Mouse (Mus musculus) urinary bladder, postnatal 10 days (tissue): ENCODE results near the gene Wnk3.
"Not testable (repeated sequence)": the region's sequence is repeated elsewhere in the genome, so short reads cannot be mapped to it uniquely, and the experiment has no call there.

Experiments used
- DNase-seq: peaks from one replicate; pipeline ENCODE4 v3.0.0; 2022; ENCODE audit warnings: low spot score

The Wnk3 gene

DNA sequence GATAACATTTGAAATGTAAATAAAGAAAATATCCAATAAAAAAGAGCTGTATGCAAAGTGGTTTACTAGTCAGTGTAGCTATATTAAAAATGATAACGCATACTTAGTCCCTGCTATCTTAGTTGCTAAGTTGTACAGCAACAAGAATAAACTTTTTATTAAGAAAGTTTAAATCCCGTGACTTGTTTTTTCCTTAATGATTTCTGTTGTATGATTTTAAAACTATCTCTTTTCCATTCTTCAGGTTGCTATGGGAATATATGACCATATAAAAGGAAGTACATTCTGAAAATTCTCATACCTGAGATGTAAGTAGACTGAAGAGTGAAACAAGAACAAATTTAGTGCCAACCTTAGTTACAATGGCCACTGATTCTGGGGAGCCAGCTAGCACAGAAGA is at the start of gene Wnk3:
TSS of gene Wnk3 (plus strand) at position 301 of the 400 bp plus-strand sequence.
- DNase-seq = no peak

DNA sequence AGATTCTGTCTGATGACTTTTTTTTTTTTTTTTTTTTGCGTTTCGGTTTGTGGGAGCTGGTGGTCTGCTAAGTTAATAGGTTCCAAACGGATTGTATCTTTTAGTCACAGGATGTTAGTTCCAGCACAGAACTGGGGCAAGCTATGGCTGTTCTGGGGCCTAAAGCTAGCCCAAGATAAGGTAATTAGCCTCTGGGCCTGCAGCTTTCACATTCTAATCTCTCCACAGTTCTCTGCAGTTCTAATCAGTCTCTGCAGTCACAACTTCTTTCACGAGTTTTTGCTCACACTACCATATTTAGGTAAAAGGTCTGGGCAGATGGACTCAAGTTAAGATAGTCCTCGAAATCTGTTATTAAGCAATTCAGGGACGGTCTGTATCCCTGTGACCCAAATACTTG is 39.5 kb upstream of the Wnk3 start:
- no peak for DNase-seq

DNA sequence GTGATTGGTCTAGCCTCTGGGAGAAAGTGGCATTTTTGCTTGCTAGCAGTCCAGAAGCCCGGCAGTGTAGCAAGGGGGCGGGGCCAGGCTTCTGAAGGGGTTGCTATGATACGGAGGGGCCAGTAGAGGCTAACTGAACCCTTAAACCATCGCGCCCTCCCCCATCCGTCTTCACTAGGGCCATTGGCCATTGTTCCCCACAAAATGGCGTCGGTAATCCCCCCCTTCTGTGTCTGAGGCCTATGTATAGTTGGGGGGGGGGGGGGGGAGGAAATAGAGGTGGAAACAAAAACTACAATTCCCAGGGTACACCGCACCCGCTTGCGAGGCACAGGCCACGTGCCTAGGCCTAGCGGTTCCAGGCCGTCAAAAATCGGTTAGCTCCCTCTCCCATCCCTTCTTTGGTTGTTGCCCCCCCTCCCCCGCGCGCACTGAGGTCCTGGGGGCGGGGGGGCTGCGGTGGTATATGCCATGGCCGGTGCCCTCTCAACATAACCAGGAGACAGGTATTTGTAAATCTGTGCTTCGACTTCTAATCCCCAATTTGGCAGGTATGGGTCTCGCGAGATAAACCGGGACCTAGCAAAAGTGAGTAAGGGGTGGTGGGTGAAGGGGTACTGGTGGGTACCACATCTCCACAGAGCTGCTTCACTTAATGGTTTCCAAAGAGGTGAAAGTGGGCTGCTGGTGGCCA is 29.3 kb upstream of the Wnk3 start:
- peak; percentile 9 for DNase-seq

DNA sequence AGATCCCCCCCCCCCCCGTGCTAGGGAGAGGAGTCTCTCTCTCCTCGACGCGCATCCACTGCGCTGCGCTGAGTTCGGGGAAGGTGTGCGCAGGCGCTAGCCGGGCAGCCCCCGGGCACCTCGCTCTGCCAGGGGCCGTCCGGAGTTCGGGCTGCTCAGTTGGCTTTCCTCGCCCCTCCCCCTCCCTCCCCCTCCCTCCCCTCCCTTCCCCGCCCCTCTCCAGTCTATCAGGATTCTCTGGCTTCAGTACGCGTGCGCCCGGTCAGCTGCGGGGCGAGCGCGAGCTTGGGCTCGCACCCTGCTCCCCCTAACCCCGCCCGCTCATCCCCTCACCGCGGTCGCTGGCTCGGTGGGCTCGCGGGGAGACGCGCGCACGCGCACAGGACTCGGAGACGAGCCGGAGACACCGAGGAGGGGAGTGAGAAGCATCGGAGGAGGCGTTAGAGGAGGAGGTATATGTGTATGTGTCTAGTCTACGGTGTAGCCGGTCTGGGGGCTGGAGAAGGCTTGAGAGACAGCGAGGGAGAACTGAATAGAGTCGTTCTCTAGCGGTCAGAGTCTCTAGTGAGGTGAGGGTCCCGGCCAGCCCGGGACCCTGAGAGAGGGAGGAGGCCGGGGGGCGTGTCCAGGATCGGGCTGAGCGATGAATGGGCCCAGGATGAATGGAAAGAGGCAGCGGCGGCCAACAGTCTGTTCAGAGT is 28.5 kb upstream of the Wnk3 start:
- DNase-seq = peak; percentile 8

DNA sequence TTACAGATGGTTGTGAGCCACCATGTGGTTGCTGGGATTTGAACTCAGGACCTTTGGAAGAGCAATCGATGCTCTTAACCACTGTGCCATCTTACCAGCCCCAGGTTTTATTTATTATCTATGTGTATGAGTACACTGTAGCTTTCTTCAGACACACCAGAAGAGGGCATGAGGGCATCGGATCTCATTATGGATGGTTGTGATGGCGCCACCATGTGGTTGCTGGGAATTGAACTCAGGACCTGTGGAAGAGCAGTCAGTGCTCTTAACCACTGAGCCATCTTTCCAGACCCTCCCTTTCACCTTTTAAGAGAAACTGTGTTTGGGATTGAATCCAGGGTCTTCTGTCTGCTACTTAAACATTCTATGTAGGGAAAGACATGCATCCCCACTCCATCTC is 24.7 kb upstream of the Wnk3 start:
- not testable (repeated sequence) for DNase-seq

DNA sequence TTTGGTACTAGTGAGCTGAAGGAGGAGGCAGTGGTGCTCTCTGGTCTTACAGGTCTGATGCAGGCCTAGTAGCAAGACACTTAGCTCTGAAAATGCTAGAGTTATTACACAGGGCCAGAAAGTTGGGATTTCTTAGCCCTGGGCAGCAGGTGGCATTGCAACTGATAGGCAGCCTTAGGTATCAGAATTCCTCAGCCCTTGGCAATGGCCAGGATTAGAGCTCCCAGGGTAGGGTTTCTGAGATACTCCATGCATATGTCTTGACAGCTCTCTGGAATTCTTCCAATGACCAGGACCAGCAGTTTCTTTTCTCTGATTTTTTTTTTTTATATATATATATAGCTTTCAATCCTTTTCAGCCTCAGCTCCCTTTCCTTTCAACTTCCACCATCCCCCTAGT is 100.5 kb downstream of the Wnk3 start:
- no peak for DNase-seq

DNA sequence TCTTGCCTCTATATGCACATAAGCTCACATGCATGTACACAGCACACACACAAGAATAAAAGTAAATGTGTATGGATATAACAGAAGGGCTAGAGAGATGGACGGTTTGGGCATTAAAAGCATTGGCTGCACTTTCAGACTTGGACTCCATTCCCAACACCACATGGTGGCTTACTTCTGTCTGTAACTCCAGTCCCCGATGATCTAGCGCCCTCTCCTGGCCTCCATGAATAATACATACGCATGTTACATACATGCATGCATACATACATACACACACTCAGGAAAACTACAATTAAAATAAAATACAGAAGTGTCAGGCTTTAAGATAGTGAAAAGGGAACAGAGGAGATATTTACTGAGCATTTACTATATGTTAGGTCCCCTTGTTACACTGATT is 115.9 kb downstream of the Wnk3 start:
- no peak for DNase-seq

DNA sequence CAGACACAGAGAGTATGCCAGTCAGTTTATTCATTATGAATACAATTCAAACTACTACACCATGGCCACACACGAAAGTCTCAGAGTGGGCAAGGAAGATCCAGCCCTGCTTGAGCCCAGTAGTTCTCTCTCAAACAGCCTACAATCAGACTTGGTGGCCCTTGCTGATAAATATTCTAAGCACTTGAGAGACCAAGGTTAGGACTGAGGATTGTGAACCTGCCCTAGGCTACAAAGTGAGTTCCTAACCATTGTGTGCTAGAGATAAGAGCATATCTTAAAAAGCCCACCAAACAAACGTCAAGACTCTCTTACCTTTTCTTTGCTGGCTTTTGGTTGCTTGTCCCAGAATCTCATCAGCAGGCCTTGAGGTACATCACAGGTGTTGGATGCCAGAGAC is 135.7 kb downstream of the Wnk3 start:
- DNase-seq = no peak

DNA sequence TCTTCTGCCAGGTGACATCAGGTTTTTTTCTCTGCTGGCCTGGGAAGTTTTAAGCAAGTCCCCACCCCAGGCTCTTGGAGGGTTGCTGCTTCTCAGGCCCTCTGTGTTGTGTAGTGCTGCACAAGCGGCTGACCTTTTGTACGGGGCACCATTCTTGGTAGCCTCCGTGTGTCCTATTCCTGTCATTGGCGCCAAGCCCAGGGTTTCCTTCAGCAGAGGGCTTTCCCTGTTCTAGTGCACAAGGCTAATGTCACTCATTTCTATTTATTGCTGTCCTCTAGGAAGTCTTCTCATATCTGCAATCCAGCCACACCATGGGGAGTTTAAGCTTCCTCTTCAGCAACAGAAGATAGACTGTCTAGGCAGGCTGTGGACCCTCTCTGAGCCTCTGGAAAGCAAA is 139.9 kb downstream of the Wnk3 start:
- no peak for DNase-seq

DNA sequence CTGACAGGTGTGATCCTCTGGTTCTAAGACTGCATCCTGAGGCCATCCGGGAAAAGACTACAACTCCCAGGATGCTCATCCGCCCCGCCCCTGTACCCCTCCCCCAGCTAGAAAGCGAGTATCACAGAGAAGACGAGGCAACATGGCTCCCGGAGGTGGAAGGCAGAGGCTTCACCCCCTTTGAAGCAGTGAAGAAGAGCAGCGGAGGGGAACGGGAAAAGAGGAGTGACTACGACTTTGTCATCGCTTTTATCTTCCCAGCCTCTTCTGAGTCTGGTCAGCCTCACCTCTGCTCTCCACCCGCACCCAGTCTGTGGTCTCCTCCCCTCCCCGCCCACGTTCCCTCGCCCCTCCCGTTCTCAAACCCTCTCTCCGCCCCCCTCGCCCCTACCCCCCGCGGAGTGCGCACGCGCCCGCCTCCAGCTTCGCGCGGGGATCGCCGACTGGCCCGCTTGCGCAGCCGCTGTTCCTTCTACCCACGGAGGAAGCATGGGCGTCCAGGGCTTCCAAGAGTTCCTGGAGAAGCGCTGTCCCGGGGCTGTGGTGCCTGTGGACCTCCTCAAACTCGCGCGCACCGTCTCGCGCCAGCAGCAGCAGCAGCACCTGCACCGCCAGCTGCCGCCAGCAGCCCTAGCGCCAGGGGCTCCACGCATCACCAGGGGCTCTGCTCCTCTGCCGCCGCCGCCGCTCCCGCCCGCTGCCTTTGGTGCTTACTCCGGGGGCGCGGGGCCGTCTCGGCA is 146.1 kb downstream of the Wnk3 start, which contains the start of gene Fam120c:
TSS of gene Fam120c (plus strand) at position 415 of the 740 bp plus-strand sequence.
- DNase-seq = peak; percentile 44

DNA sequence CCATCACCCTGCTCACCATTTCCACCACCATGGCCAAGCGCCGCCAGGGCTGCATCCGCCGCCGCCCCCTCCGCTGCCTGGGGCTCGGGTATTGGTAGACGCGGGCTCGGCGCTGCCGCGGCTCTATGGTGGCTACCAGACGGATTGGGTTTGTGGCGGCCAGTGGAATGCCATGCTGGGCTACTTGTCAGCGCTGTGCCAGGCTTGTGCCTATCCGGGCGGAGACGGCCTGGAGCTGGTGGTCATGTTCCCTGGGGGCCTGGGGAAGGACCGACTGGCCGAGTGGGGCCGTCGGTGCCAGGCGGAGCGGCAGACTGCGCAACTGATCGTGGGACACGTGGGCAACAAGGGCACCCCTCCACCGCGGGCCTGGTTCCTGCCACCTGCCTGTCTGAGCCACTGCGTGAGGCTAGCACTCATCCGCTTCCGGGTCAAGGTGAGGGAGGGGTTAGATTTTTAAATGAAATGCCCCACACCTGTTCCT is 146.7 kb downstream of the Wnk3 start:
- no peak for DNase-seq

DNA sequence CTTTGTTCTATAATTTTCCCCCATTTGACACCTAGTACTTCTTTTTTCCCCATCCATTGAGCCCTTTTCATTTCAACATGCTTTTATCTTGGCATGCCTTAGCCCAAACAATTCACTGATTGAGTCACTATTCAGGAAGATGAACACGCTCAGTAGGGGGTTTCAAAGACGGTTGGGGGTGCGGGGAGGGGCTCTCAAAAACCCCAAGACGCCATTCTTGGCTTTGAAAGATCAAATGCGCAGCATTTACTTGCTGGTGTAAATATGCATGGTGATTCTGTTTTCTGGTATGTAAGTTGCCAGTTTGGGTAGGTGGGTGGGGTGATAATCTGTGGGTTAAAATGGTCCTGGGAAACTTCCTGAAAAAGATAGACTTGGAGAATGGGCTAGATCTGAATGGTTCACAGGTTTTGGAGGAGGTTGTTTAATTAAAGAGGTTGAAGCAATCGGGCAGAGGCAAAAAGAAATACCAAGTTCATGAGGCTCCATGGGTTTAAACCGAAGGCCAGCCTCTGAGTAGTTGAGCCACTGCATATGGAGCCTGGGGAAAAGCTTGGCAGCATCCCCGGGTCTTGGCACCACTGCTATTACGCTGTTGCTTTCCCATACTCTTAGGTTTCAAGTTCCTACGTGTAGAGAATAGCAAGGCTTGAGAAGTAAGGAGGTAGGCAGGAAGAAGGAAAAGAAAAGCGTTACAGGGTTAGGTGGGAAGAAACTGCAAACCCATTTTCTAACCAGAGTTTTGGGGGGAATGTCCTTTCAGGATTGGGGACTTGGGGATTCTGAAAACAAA is 147.7 kb downstream of the Wnk3 start:
- no peak for DNase-seq

DNA sequence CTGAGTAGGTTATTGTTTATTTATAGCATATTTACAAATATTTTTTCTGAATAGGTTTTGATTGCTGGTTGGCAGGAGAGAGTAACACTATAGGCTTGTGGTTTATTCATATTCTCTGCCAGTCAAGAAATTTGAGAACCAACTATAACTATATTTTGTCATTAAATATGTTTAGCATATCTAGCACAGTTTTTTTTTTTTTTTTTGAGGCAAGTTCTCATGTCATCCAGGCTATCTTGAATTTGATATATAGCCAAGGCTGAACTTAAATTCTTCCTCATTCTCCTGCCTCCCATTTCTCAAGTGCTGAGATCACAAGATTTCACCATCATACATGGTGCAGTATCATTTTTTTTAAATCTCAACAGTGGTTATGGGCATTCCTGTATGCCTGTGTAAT is 149.4 kb downstream of the Wnk3 start:
- DNase-seq = no peak

DNA sequence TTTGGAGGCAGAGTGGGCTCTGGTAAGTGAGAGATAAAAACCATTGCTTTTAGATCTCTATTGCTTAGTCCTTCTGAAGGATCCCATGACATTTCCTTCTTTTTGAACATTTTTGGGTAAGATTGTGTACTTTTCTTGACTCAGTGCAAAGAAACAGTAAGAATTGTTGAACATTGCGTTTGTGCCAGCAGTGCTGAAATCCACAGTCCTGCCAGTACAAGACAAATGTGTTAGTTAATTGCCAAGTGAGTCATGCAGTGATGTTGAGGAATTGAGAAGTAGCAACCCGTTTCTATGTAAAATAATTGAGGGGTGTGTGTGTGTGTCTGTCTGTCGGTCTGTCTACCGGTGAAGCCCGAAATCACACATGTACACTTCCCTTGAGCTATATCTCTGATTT is 151.4 kb downstream of the Wnk3 start:
- DNase-seq = no peak
